In genomic region chr9:26422897-26423823, GRCm38 (mm10) we compare ENCODE assay signal across 23 mouse cellular contexts.
A peak's percentile ranks its signal among the peaks of the same experiment; 100 is the strongest.
DNase-seq lines count a peak whose midpoint lies in the region; ATAC-seq and TF ChIP-seq lines count a peak whose summit lies in the region.
"Had no signal": no experiment of that assay in that cellular context is flagged by ENCODE, and none has a peak within 500 bp of the region (broad histone marks: within the 10 kb centered on the region; RNA-seq: fewer than 3 reads in every experiment).

No protein-coding gene starts in this region.

- no peaks in the 10 kb centered on the region for H3K36me3 ChIP-seq in midbrain, postnatal 0 days (ENCODE audit: insufficient read depth, low read length)
- no peaks in the 10 kb centered on the region for H3K36me3 ChIP-seq in midbrain, embryonic 10.5 days
- no peaks in the 10 kb centered on the region for H3K36me3 ChIP-seq in hindbrain, embryonic 13.5 days
- H3K36me3 ChIP-seq: kidney, embryonic 15.5 days; liver, embryonic 13.5 days had no signal

- peak; percentile 25 for DNase-seq in midbrain, postnatal 0 days (ENCODE audit: low spot score)
- DNase-seq in midbrain, embryonic 10.5 days (ENCODE audit: low spot score): no peak
- DNase-seq in mesoderm, embryonic 11.5 days (ENCODE audit: low read depth, low spot score): peak; percentile 13
- no peak for DNase-seq in cerebellum, adult 8-10 months
- no peak for DNase-seq in kidney, adult 11 months
- DNase-seq in B cell, adult 2 months: no peak
- DNase-seq: adrenal gland, postnatal 25 days; cerebellum, adult 9-11 months; gastrocnemius, postnatal 10 days; layer of hippocampus, adult 9-11 months; liver, embryonic 13.5 days; lung, embryonic 14.5 days; lung, postnatal 36 days; right cerebral cortex, adult 18-20 months; right cerebral cortex, postnatal 4 days; thymus, postnatal 25 days had no signal

- H3K27ac ChIP-seq in midbrain, postnatal 0 days (ENCODE audit: low read depth, low read length): no peak overlapping the region
- no peak overlapping the region for H3K27ac ChIP-seq in midbrain, embryonic 10.5 days (replicated peaks)
- H3K27ac ChIP-seq in hindbrain, embryonic 13.5 days: peak overlapping the region; percentile 60
- H3K27ac ChIP-seq: forebrain, embryonic 13.5 days; kidney, embryonic 15.5 days; left cerebral cortex, adult 2 months; liver, embryonic 13.5 days had no signal

- no peaks in the 10 kb centered on the region for H3K4me1 ChIP-seq in midbrain, postnatal 0 days (ENCODE audit: insufficient read depth, low read length)
- H3K4me1 ChIP-seq in midbrain, embryonic 10.5 days: no peaks in the 10 kb centered on the region
- no peaks in the 10 kb centered on the region; the same call in 1 of the 2 replicates for H3K4me1 ChIP-seq in hindbrain, embryonic 13.5 days (replicated peaks)
- H3K4me1 ChIP-seq: forebrain, embryonic 13.5 days; kidney, embryonic 15.5 days; liver, embryonic 13.5 days; megakaryocyte, embryonic 14.5 days had no signal

- no peak overlapping the region for H3K4me3 ChIP-seq in midbrain, postnatal 0 days (ENCODE audit: low read depth, low read length)
- H3K4me3 ChIP-seq in midbrain, embryonic 10.5 days: no peak overlapping the region
- H3K4me3 ChIP-seq in hindbrain, embryonic 13.5 days: no peak overlapping the region
- H3K4me3 ChIP-seq: forebrain, embryonic 13.5 days; kidney, embryonic 15.5 days; left cerebral cortex, adult 2 months; liver, embryonic 13.5 days; megakaryocyte, embryonic 14.5 days had no signal

- H3K9ac ChIP-seq in midbrain, postnatal 0 days (replicated peaks; ENCODE audit: low read length, poor library complexity, severe bottlenecking): no peak overlapping the region
- no peak overlapping the region for H3K9ac ChIP-seq in hindbrain, embryonic 13.5 days
- H3K9ac ChIP-seq: forebrain, embryonic 13.5 days; kidney, embryonic 15.5 days; liver, embryonic 13.5 days; lung, embryonic 14.5 days had no signal

- TF ChIP-seq CTCF in midbrain, postnatal 0 days (IDR thresholded peaks at IDR 0.05): no peak

- 58% methylated on average over 11 of the region's 11 CpGs for WGBS in midbrain, postnatal 0 days
- WGBS in midbrain, embryonic 10.5 days: 73% methylated on average over 11 of the region's 11 CpGs
- WGBS in hindbrain, embryonic 13.5 days: 33% methylated on average over 11 of the region's 11 CpGs

- no peak overlapping the region for H3K4me2 ChIP-seq in midbrain, postnatal 0 days (ENCODE audit: low read depth, low read length, poor library complexity, severe bottlenecking)
- no peak overlapping the region for H3K4me2 ChIP-seq in hindbrain, embryonic 13.5 days
- H3K4me2 ChIP-seq: forebrain, embryonic 13.5 days; heart, embryonic 11.5 days; kidney, embryonic 15.5 days; liver, embryonic 13.5 days; lung, embryonic 14.5 days had no signal

- ATAC-seq in midbrain, postnatal 0 days (ENCODE audit: low FRiP score): no peak
- ATAC-seq in hindbrain, embryonic 13.5 days (ENCODE audit: low FRiP score): peak; percentile 78; the same call in 1 of the 2 replicates
- ATAC-seq: forebrain, embryonic 13.5 days; intestine, embryonic 16.5 days had no signal

- H3K9me3 ChIP-seq in midbrain, postnatal 0 days (ENCODE audit: low read length): no peaks in the 10 kb centered on the region
- H3K9me3 ChIP-seq in midbrain, embryonic 10.5 days (replicated peaks): no peaks in the 10 kb centered on the region
- no peaks in the 10 kb centered on the region for H3K9me3 ChIP-seq in hindbrain, embryonic 13.5 days
- H3K9me3 ChIP-seq: forebrain, embryonic 13.5 days; kidney, embryonic 15.5 days; liver, embryonic 13.5 days had no signal

- H3K27me3 ChIP-seq in midbrain, postnatal 0 days (ENCODE audit: insufficient read depth, low read length): no peaks in the 10 kb centered on the region
- no peaks in the 10 kb centered on the region for H3K27me3 ChIP-seq in midbrain, embryonic 10.5 days (ENCODE audit: low read depth, poor library complexity, severe bottlenecking)
- H3K27me3 ChIP-seq in hindbrain, embryonic 13.5 days: no peaks in the 10 kb centered on the region
- H3K27me3 ChIP-seq: forebrain, embryonic 13.5 days; kidney, embryonic 15.5 days; liver, embryonic 13.5 days; megakaryocyte, embryonic 14.5 days had no signal

Comparison
In these comparisons a context has a peak if more than half of its experiments do, and no peak if none do; other contexts are left out.
1. DNase-seq: peak in midbrain, postnatal 0 days (single experiment) and mesoderm, embryonic 11.5 days (single experiment); none in midbrain, embryonic 10.5 days (single experiment), cerebellum, adult 8-10 months (single experiment), kidney, adult 11 months (single experiment) and B cell, adult 2 months (0 of 2).